Mouse (Mus musculus) forebrain, embryonic 16.5 days (tissue): Measurements from ENCODE around the gene Socs7. TPM values are rescaled to one million over a fixed set of nuclear protein-coding genes. Genes with fewer than 3 reads are reported as not detected.

Source experiments
- polyA plus RNA-seq: library from polyadenylated mRNA; unstranded; fragments of >200 nt; fragmentation: Nextera tagmentation; extraction: Ambion mirVana; gene quantifications from 2 replicates; pipeline ENCODE4 v1.2.1, GENCODE M21; 2015

The Socs7 gene
- polyA plus RNA-seq, 1 experiment from 2014 or later = 11.5 TPM

Other genes with a start within 250 kb of the Socs7 start
- gene Tbx21, start 247.2 kb upstream of the Socs7 start, polyA plus RNA-seq = 0.35 and 0.38 TPM in 2 replicates
- 5.7 and 6.0 TPM in 2 replicates for gene Tbkbp1, start 211.1 kb upstream of the Socs7 start, polyA plus RNA-seq
- gene Kpnb1, start 174.7 kb upstream of the Socs7 start, polyA plus RNA-seq = 39.0 and 40.6 TPM in 2 replicates
- 140 and 157 TPM in 2 replicates for gene Npepps, start 81.9 kb upstream of the Socs7 start, polyA plus RNA-seq
- 40.2 and 42.0 TPM in 2 replicates for gene Mrpl45, start 46.8 kb upstream of the Socs7 start, polyA plus RNA-seq
- gene Gpr179, start 10.5 kb upstream of the Socs7 start, polyA plus RNA-seq = 0.16 and 0.19 TPM in 2 replicates
- gene Arhgap23, start 53.0 kb downstream of the Socs7 start, polyA plus RNA-seq = 6.9 and 7.5 TPM in 2 replicates
- gene 4933428G20Rik, start 137.8 kb downstream of the Socs7 start, polyA plus RNA-seq = 0.29 and 1.2 TPM in 2 replicates
- gene Srcin1, start 213.6 kb downstream of the Socs7 start, polyA plus RNA-seq = 7.0 and 9.9 TPM in 2 replicates